Mouse (Mus musculus) right cerebral cortex, postnatal 4 days (tissue): ENCODE measurements at regions not wholly inside any gene's neighbourhood (a gene's known extent, or its start where the extent isn't known, plus 50 kb on each side); places are given as distances from the start of the nearest gene placed in this dataset.
A peak's percentile ranks its signal among the peaks of the same experiment; 100 is the strongest.
"Not testable (repeated sequence)": the region's sequence is repeated elsewhere in the genome, so short reads cannot be mapped to it uniquely, and the experiment has no call there.

Source experiments
- DNase-seq: peaks from one replicate; pipeline ENCODE4 v3.0.0-alpha.2; 2022

- DNase-seq = not testable (repeated sequence)
Observed at GRCm38 (mm10) chr10:22460386-22460785, 100.0 kb downstream of the Raet1d start.

- not testable (repeated sequence) for DNase-seq
Observed at GRCm38 (mm10) chr10:22460818-22461479, 100.6 kb downstream of the Raet1d start.

- DNase-seq = not testable (repeated sequence)
Observed at GRCm38 (mm10) chr10:22461480-22462050, 101.2 kb downstream of the Raet1d start.

- peak; percentile 47 for DNase-seq
Observed at GRCm38 (mm10) chr10:22471722-22472330, 111.5 kb downstream of the Raet1d start.

GRCm38 (mm10) chr10:22479860-22480259 is 119.5 kb downstream of the Raet1d start:
- DNase-seq = peak; percentile 38

- not testable (repeated sequence) for DNase-seq
Observed at GRCm38 (mm10) chr10:22487071-22487470, 126.7 kb downstream of the Raet1d start.

GRCm38 (mm10) chr10:22491806-22492347 is 131.5 kb downstream of the Raet1d start:
- not testable (repeated sequence) for DNase-seq

- no peak for DNase-seq
Observed at GRCm38 (mm10) chr10:22495975-22496496, 135.7 kb downstream of the Raet1d start.
